ENCODE assay signal across 14 mouse cellular contexts in the genomic region with DNA sequence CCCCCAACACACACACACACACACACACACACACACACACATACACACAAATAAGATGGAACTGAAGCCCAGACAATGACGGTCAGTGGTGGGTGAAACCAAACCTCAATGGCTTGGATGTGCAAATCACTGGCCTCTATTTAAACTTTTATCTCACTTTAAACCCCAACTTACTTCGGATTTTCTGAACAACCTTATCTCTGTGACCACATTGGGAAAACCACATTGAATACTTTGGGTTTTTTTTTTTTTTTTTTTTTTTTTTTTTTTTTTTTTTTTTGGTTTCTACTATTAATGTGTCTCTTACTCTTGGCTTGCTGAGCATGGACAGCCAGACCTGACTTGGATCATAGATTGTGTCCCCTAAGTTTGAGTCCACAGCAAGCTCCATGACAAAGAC.
"Had no signal": no experiment of that assay in that cellular context is flagged by ENCODE, and none has a peak within 500 bp of the region (broad histone marks: within the 10 kb centered on the region; RNA-seq: fewer than 3 reads in every experiment).

No protein-coding gene starts in this region.

- H3K27me3 ChIP-seq: midbrain, embryonic 13.5 days; midbrain, embryonic 15.5 days; neural tube, embryonic 12.5 days; stomach, embryonic 15.5 days had no signal

- H3K4me3 ChIP-seq: midbrain, embryonic 13.5 days; midbrain, embryonic 15.5 days; neural tube, embryonic 12.5 days; stomach, embryonic 15.5 days had no signal

- H3K27ac ChIP-seq: midbrain, embryonic 13.5 days; midbrain, embryonic 15.5 days; neural tube, embryonic 12.5 days; stomach, embryonic 15.5 days; stomach, postnatal 0 days had no signal

- H3K4me2 ChIP-seq: lung, embryonic 14.5 days; midbrain, embryonic 11.5 days; midbrain, embryonic 13.5 days; midbrain, embryonic 15.5 days; neural tube, embryonic 12.5 days; stomach, embryonic 15.5 days had no signal

- H3K4me1 ChIP-seq: midbrain, embryonic 13.5 days; midbrain, embryonic 15.5 days; neural tube, embryonic 12.5 days; stomach, embryonic 15.5 days had no signal

- H3K36me3 ChIP-seq: midbrain, embryonic 13.5 days; midbrain, embryonic 15.5 days; neural tube, embryonic 12.5 days; stomach, embryonic 15.5 days had no signal

- DNase-seq: lung, adult 18-20 months; lung, embryonic 14.5 days; lung, postnatal 10 days; lung, postnatal 4 days; right cerebral cortex, postnatal 14 days; thymus, adult 2 months; thymus, postnatal 25 days; thymus, postnatal 4 days had no signal

- H3K9me3 ChIP-seq: midbrain, embryonic 13.5 days; midbrain, embryonic 15.5 days; neural tube, embryonic 12.5 days; stomach, embryonic 15.5 days had no signal

- H3K9ac ChIP-seq: lung, embryonic 14.5 days; midbrain, embryonic 13.5 days; midbrain, embryonic 15.5 days; neural tube, embryonic 12.5 days; stomach, embryonic 15.5 days had no signal
